Mouse (Mus musculus) heart, postnatal 0 days (tissue): ENCODE measurements around the gene Pcgf5. TPM values are rescaled to one million over a fixed set of nuclear protein-coding genes. Genes with fewer than 3 reads are reported as not detected.
A peak's percentile ranks its signal among the peaks of the same experiment; 100 is the strongest.
"Not testable (repeated sequence)": the region's sequence is repeated elsewhere in the genome, so short reads cannot be mapped to it uniquely, and the experiment has no call there.

Source experiments
- ATAC-seq: fragments of 200-750 bp; cut with Nextera tagmentation; 2 replicates; pipeline ENCODE4 v1.8.0; 2017; ENCODE audit warnings: low read depth, moderate number of reproducible peaks, moderate library complexity; ENCODE audit not compliant: insufficient read depth
- DNase-seq: peaks from one replicate; pipeline ENCODE4 v3.0.0-alpha.2; 2016; ENCODE audit warnings: low spot score
- H3K27ac ChIP-seq: fragments of 300-500 bp; sonication (generic); 2 replicates; pipeline ENCODE4 v1.5.1; 2014; ENCODE audit warnings: low read depth, mild to moderate bottlenecking
- H3K27me3 ChIP-seq: fragments of 300-500 bp; sonication (generic); 2 replicates; pipeline ENCODE4 v1.6.1; 2014; ENCODE audit warnings: low read length, mixed read lengths; ENCODE audit not compliant: control insufficient read depth, insufficient read depth
- H3K36me3 ChIP-seq: fragments of 300-500 bp; sonication (generic); replicated peaks from 2 replicates; pipeline ENCODE4 v1.6.1; 2014; ENCODE audit warnings: low read length, mixed read lengths; ENCODE audit not compliant: control insufficient read depth, insufficient read depth
- H3K4me1 ChIP-seq: fragments of 300-500 bp; sonication (generic); 2 replicates; pipeline ENCODE4 v1.6.1; 2014; ENCODE audit warnings: antibody characterized with exemption; ENCODE audit not compliant: control insufficient read depth, insufficient read depth
- H3K4me2 ChIP-seq: fragments of 300-500 bp; sonication (generic); 2 replicates; pipeline ENCODE4 v1.6.1; 2014; ENCODE audit warnings: low read depth, mild to moderate bottlenecking, low read length, moderate library complexity
- H3K4me3 ChIP-seq: fragments of 300-500 bp; sonication (generic); 2 replicates; pipeline ENCODE4 v1.5.1; 2014; ENCODE audit warnings: low read depth, low read length
- H3K9ac ChIP-seq: fragments of 300-500 bp; sonication (generic); replicated peaks from 2 replicates; pipeline ENCODE4 v1.6.1; 2014; ENCODE audit warnings: low read depth, low read length, mixed read lengths
- H3K9me3 ChIP-seq: fragments of 300-500 bp; sonication (generic); replicated peaks from 2 replicates; pipeline ENCODE4 v1.6.1; 2016; ENCODE audit warnings: low read length; ENCODE audit not compliant: control insufficient read depth
- CTCF ChIP-seq: IDR thresholded peaks from 2 replicates; pipeline ENCODE4 v1.5.1; 2016; ENCODE audit warnings: antibody characterized with exemption, control low read depth, low read depth
- EP300 ChIP-seq: IDR thresholded peaks from 2 replicates; pipeline ENCODE4 v1.6.1; 2016; ENCODE audit warnings: antibody characterized with exemption, low read depth
- WGBS: fragments of 180-500 bp; shearing (Covaris S2); extraction: QIAGEN DNeasy Blood & Tissue Kit; methylation state at CpG from one replicate; pipeline ENCODE4 v1.1.7; 2014; 5-methylcytosine and 5-hydroxymethylcytosine counted together
- polyA plus RNA-seq: library from polyadenylated mRNA; unstranded; fragments of >200 nt; fragmentation: Nextera tagmentation; extraction: Ambion mirVana; gene quantifications from 2 replicates; pipeline ENCODE4 v1.2.1, GENCODE M21; 2015
- total RNA-seq: library from RNA; depleted of rRNA; stranded (reverse); fragments of >200 nt; gene quantifications from 2 replicates; pipeline ENCODE4 v1.2.3, GENCODE M21; 2014; ENCODE audit warnings: low replicate concordance

Pcgf5 gene
- total and polyA plus RNA-seq, 2 experiments from 2014 or later, result 34.3 to 56.5 TPM

DNA sequence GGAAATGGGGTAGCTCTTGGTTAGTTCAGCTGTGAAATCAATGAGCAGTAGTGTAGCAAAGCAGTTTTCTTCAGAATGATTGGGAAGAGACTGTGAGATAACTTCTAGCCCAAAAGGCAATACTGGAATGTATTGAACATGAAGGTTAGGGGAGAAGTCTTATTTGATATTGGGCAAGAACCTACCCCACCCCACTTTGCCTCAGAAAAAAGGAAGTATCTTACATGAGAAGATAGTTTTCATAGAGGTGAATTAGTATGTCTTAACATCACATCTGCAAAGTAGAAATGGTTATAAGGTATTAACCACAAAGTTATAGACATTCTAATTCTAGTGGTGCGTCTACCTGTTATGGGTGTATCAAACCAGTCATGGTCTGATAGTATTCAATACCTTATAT lies 81.2 kb downstream of the Pcgf5 start:
- Histone ChIP-seq H3K9ac (no peak overlapping the region), H3K27ac (no peak overlapping the region), H3K4me3 (no peak overlapping the region), H3K4me2 (no peak overlapping the region), H3K9me3 (no peaks in the 10 kb centered on the region), H3K36me3 (no peaks in the 10 kb centered on the region), H3K27me3 (no peaks in the 10 kb centered on the region), H3K4me1 (no peaks in the 10 kb centered on the region)
- TF ChIP-seq CTCF, result no peak
- no peak for TF ChIP-seq EP300
- ATAC-seq (no peak), DNase-seq (no peak)
- 97% methylated on average over 1 of the region's 1 CpGs for WGBS

DNA sequence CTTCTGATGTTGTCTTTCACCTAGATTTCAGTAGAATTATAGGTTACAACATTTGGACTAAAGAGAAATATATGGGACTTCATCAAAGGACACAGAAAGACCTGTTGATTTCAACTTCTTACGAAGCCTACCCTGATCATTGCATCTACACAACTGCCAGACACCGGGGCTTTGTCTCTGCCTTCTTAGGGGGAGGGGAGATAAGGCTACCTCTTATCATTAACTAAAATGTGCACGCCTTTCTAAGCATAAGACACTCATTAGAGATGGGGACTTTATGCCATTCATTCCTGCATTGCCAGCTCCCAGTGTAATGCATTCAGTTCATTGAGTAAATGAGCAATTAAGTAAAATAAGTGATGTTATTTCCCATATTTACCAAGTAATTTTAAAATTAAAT lies 85.1 kb downstream of the Pcgf5 start:
- no peak overlapping the region for H3K27ac ChIP-seq
- ATAC-seq (no peak), DNase-seq (no peak)
- H3K9me3 ChIP-seq, result no peaks in the 10 kb centered on the region
- no peak overlapping the region for H3K4me2 ChIP-seq
- no peaks in the 10 kb centered on the region for H3K27me3 ChIP-seq
- H3K4me3 ChIP-seq, result no peak overlapping the region
- H3K9ac ChIP-seq, result no peak overlapping the region
- 32% methylated on average over 3 of the region's 3 CpGs for WGBS
- no peak for TF ChIP-seq CTCF
- TF ChIP-seq EP300, result no peak
- H3K4me1 ChIP-seq, result no peaks in the 10 kb centered on the region
- H3K36me3 ChIP-seq, result peaks cover 18% of the 10 kb centered on the region

DNA sequence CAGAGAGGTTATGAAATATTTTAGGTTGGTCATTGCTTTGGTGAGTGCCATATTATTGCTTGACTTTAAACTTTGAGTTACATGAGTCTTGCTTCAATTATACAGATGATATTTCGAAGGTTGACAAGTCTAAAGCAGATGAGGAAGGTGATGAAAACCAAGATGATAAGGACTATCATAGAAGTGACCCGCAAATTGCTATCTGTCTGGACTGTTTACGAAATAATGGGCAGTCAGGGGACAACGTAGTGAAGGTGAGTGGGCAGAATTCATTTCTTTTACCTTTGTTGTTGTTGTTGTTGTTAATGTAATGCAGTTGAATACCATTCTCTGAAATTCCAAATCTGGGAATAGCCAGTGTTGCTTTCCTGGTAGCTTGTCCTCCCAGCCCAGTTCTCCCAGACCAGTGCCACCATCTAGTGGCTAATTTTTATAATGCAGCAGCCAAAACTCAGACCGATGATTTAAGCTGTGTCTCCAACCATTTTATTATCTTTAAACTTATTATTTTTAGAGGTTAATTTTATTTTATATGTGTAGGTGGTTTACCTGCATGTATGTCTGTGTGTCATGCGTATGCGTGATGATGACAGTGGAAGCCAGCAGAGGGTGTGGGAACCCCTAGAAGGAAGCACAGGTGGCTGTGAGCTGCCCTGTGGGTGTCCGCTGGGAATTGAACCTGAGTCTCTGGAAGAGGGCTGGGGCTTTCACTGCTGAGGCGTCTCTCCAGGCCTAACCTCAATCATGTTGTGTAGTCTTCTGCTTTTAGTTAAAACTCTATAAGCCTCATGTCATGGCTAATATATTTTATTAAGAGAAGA lies 92.0 kb downstream of the Pcgf5 start:
- Histone ChIP-seq H3K27ac (no peak overlapping the region), H3K27me3 (no peaks in the 10 kb centered on the region), H3K9ac (no peak overlapping the region), H3K36me3 (peaks cover 26% of the 10 kb centered on the region), H3K4me3 (no peak overlapping the region), H3K4me2 (no peak overlapping the region), H3K4me1 (no peaks in the 10 kb centered on the region), H3K9me3 (no peaks in the 10 kb centered on the region)
- no peak for ATAC-seq
- WGBS, result 41% methylated on average over 9 of the region's 9 CpGs
- DNase-seq, result peak; percentile 36
- no peak for TF ChIP-seq EP300
- TF ChIP-seq CTCF, result peak; percentile 83

DNA sequence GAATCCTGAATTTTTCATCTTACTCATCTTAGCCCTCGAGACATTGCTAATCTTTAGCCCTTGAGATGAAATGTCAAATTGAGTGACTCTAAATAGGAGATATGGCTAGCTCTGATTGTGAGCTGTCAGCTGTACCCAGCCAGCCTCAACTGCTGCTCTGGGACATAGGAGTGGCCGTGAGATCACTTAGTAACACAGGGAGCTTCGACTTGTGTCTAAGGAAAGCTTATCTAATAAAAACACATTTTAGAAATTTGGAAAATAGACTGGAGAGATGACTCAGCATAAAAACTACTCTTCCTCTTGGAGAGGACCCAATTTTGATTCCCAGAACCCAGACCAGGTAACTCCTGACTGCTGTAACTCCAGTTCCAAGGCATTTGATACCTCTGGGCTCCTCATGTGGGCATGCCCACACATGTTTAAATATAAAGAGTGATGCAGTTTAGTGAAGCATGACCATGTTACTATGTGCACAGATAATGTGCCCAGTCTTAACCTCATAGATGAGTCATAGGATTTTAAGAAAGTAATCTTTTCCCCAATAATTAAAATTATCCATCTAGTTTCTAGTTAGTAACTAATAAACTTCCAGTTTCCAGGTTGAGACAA lies 103.0 kb downstream of the Pcgf5 start:
- no peak for DNase-seq
- no peaks in the 10 kb centered on the region for H3K9me3 ChIP-seq

DNA sequence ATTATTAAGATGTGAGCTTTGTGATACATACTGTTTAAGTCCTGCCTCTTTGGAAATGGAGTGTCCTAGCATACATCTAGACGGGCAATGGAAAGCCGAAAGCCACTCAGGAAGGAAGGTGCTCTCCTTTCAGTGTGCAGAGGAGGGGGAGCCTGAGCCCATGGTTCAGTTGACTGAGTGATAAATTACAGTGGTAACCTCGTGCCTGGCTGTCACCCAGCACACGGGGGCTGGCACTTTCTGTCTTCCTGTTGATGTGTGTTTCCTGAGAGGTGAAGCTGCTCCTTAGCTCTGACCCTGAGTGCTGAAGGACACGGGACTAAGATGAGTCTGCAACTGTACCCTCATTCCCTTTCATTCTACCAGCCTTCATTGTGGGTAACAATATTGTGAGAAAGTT lies 103.6 kb downstream of the Pcgf5 start:
- Histone ChIP-seq H3K27ac (no peak overlapping the region), H3K9ac (no peak overlapping the region), H3K4me3 (no peak overlapping the region), H3K9me3 (no peaks in the 10 kb centered on the region), H3K36me3 (peaks cover 17% of the 10 kb centered on the region), H3K4me1 (no peaks in the 10 kb centered on the region), H3K4me2 (no peak overlapping the region), H3K27me3 (no peaks in the 10 kb centered on the region)
- ATAC-seq (no peak), DNase-seq (no peak)
- WGBS, result 24% methylated on average over 5 of the region's 5 CpGs
- TF ChIP-seq EP300, result no peak

More for the DNA sequence above, 103.0 kb downstream of the Pcgf5 start:
- Histone ChIP-seq H3K4me3 (no peak overlapping the region), H3K27ac (no peak overlapping the region), H3K4me2 (no peak overlapping the region), H3K9ac (no peak overlapping the region), H3K4me1 (no peaks in the 10 kb centered on the region), H3K36me3 (peaks cover 16% of the 10 kb centered on the region), H3K27me3 (no peaks in the 10 kb centered on the region)
- ATAC-seq, result no peak
- WGBS, result 42% methylated on average over 3 of the region's 3 CpGs
- TF ChIP-seq CTCF (no peak), EP300 (no peak)

DNA sequence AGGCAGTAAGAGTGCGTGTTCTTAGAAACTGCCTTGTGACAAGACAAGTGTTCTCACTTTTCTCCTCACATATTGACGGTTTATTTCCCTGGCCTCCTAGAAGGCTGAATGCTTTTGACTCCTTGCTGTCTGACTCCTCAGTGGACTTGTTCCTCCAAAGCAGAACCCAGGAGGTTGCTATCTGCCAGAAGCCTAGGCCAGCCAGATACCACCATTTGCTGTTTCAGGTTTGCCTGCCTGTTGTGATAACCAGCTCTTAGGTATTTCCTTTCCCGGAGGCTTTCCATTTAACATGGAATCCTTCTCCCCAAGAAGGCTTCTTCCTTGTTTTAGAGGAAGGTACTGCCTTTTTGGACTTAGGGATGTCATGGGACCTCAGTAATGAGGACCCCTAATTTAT lies 104.1 kb downstream of the Pcgf5 start:
- not testable (repeated sequence) for H3K9ac ChIP-seq, H3K4me3 ChIP-seq, H3K27ac ChIP-seq, DNase-seq, H3K27me3 ChIP-seq, ATAC-seq, H3K4me1 ChIP-seq, H3K4me2 ChIP-seq, H3K9me3 ChIP-seq
- WGBS, result 29% methylated on average over 3 of the region's 3 CpGs
- H3K36me3 ChIP-seq, result peaks cover 18% of the 10 kb centered on the region
